Mouse (Mus musculus): ENCODE measurements at regions not wholly inside any gene's neighbourhood (a gene's known extent, or its start where the extent isn't known, plus 50 kb on each side); places are given as distances from the start of the nearest gene placed in this dataset.

DNA sequence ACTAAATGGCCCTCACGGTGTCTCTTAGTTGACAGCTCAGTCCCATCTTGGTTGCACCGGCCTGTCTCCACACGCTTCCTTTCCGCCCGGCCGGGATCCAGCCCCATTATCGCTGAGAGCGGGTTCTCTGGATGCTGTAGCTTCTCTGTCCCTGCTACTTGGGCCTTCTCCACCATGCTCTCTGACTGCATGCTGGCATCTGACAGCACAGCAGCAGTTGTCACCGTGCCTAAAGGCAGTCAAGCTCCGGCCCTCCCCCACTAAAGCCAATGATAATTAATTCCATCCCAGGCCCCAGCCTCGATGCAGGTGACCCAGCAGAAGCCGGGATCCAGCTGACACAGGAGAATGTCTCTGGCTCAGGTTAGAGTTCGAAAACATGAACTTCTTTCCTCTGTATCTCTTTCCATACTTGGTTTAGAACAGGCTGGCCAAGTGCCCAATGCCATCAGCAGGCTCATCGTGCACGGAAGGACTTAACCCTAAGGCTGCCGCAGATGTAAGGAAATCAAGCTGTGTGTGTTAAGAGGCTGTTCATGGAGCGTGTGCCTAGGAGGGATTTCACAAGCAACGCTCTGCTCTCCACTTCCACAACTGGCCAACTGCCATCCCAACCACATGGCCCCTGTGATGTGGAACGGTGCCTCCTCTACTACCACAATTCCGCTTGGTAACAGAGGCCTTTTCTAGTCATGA lies 76.5 kb upstream of the Gpc1 start:
- TF ChIP-seq CTCF (IDR thresholded peaks at IDR 0.05; ENCODE audit: extremely low read depth, insufficient read depth, insufficient read length, insufficient replicate concordance), result no peak
- TF ChIP-seq POLR2A (IDR thresholded peaks at IDR 0.05; ENCODE audit: low read depth, low read length), result no peak
